Mouse (Mus musculus): Measurements from ENCODE around the gene Kcnj14. TPM values are rescaled to one million over a fixed set of nuclear protein-coding genes. Genes with fewer than 3 reads are reported as not detected.

Gene Kcnj14
- total RNA-seq, 2 experiments from 2014 or later, result 0.34 to 0.38 TPM

DNA sequence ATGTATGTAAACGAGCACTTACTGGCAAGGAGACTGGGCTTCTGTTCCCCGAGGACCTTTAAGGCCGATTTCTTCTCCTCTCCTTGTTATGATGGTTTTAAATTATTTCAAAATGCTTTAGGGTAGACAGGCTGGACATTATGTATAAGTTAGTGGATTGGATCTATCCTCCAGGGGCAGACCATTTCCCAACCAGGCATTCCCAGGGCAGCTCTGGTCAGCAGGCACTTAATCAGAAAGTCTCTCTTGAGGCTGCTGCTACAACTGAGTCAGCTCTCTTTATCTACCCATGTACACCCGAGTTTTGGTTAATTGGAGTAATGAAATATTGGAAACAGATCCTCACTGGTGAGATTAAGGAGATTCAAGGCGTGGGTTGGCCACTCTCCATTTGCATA lies 6.5 kb upstream of the Kcnj14 start:
- no peak for DNase-seq

DNA sequence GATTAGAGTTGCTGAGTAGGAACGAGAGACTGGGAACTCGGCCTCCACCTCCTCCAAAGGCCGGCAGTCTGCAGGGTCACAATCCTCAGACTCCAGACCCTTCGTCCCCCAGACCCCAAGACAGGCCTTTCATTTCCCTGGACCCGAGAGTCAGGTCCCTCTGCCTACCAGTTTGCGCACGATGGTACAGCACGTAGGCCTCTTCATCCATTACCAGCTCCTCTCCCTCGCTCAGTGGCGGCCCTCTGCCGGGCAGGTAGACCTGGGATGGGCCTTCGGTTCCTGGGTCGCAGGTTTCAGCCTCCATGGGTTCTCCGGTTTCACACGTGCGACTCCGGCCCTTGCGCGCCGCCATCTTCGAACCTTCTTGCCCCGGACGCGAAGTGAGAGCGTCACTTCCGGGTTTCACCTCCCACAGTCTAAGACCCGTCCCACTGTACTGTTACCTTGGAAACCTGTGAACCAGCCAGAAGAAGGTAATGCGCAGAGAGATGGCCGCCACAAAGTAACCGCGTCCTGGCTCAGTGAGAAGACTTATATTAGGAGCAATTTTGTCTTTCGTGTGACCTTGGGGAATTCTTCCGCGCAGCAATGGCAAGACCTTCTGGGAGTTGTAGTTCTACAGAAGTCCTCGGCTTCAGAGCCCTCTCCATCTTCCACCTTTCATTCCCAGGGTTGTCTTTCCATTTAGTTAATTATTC lies 6.0 kb upstream of the Kcnj14 start, which contains the start of gene Grwd1:
Gene Grwd1 (minus strand): TSS at position 518 of the 701 bp plus-strand sequence.
- peak; percentile 84 for DNase-seq

DNA sequence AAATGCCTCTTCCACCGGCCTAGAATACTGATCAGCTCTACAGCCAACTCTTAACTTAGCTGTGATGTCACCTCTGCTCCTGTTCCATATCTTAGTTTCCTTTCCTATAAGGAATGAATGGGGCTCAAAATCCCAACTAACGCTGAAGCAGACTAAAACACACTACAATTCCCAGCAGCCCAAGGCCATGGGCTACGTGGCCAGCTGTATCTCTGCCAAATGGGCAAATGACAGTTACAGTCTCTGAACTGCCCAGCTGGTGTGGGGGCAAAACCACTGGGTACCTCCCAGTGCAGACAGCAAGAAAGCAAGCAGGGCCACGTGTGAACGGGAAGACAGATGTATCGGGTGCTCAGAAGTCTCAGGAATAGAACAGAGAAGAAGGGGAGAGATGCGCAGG lies 2.0 kb upstream of the Kcnj14 start:
- DNase-seq, result no peak

DNA sequence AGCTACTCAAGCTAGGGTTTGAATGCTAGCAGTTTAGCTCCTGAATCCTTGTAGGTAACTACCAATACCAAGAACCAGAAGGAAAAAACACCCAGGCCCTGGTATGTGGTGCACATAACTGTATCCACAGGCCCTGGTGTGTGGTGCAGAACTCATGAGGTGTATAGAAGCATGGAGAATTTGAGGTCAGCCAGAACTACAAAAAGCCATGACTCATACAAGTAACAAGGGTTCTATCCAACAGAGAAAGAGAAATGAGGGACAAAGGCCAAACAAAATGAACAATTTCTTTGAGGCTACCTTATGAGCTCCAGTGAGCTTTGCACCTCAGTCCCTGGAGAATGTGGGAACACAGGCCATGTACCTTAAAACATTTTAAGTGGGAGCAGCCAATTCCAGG lies 3.7 kb downstream of the Kcnj14 start:
- no peak for DNase-seq

DNA sequence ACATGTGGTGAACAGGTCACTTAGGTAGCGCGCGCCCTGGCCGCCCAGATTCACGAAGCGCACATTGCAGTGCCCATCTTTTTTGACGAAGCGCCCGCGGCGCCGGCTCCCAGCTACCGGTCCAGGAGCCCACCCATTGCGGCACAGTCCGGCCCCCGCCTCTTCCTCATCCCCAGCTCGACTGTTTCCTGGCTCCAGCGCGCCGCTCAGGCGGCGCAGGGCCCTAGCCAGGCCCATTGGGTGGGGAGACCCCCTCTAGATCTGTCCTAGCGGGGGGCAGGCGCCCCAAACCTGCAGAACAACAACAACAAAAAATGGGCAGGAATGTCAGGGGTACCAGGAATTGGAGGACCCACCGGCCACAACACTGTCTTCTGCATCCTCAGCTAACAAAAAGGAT lies 4.7 kb downstream of the Kcnj14 start:
- no peak for DNase-seq

DNA sequence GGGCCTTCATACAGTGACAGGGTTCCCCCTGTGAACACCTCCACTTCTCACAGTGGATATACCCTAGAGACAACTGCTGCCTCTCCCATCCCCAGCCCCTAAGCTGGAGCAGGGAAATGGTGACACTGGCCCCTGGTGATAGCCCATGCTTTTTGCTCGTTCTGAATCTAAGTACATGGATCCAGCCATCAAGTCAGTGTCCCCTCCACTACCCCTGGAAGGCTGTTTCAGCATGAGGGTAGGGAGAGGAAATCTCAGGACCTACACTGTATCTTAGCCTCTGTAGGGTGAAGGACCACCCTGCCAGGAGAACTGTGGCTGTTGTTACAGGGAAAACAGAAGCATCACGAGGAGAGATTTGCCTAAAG lies 8.6 kb downstream of the Kcnj14 start:
- no peak for DNase-seq

DNA sequence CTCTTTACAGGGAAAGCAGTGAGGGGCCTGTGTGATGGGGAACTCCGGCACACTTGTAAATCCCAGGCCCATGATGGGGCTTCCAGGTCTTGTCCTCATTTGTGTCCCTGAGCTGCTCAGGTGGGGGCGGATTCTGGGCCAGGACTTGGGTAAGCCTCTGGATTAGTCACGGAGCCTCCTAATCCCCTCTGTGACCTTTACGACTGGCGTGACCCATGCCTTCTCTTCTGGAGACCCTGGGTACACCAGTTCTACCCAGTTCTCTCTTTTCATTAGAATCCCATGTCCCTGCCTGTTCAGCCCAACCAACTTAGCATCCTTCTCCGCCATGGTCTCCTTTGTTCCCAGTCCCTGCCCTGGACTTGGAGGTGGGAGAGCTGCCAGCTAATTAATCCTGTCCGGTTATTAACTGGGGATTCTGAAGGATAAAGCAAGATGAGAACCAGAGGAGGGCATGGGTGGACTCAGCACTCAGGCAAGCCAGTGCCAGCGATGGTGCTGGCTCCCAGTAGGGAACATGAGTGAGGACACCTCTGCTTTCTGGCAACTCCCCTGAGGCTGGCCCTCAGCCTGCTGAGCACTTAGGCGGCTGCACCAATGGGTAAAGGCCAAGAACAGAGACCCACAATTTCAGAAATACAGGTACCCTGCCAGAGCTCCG lies 9.1 kb downstream of the Kcnj14 start:
- DNase-seq, result no peak

DNA sequence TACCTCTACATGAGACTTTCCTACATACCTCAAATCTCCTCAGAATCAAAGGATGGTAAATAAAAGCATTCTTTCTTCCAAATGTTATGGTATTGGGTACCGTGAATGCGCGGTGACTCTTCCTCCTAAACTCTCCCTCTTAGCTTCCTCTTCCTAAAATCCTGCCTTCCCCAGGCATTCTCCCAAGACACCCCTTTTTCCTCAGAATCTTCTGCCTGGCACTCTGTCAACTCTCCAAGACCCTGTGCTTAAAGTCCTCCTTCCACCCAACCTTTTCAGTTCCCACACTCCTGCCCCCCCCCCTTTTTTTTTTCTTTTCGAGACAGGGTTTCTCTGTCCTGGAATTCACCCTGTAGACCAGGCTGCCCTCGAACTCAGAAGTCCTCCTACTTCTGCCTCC lies 9.7 kb downstream of the Kcnj14 start:
- DNase-seq, result no peak

DNA sequence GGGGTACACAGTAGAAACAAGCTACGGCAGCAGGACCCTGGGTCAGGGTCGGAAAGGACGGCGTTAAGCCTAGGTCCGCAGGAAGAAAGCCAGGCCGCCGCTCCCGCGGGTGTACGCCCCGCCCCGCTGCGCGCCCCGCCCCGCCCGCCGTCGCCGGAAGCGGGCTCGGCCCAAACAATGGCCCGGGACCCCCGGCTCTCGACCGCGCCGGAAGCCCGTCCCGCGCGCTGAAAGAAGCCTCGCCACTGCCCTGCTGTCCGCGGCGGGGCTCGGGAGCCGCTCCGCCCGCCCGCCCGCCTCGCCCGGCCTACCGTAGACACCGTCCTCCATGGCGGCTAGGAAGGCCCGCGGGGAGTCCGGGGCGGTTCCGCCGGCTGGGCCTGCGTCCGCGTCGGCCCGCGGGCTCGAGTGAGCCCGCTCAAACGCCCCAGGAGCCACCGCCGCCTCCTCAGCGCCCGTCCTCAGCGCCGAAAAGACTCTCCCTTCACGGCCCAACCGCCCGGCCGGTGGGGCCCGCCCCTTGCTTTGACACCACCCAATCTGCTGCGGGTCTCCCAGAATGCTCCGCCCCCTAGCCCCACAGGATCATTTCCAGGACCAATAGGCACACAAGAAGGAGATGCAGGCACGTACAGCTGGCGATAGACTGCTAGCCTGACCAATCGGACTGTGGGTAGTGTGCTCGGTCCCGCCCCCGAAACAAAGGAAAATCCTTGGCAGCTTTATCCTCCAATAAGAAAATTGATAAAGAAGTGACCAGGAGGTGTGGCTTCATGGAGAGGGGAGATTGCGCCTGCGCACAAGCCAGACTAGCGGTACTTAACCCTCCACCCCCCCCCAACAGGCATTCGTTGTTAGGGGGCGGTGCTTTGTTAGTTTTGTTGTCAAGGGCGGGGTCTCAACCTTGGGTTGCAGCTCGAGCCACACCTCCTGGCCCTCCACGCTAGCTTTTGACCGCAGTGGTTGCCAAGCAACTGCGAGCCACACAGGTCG lies 10.5 kb downstream of the Kcnj14 start, which contains the start of gene Cyth2:
Gene Cyth2 (minus strand): TSS at position 795 of the 993 bp plus-strand sequence.
- peak; percentile 100 for DNase-seq

DNA sequence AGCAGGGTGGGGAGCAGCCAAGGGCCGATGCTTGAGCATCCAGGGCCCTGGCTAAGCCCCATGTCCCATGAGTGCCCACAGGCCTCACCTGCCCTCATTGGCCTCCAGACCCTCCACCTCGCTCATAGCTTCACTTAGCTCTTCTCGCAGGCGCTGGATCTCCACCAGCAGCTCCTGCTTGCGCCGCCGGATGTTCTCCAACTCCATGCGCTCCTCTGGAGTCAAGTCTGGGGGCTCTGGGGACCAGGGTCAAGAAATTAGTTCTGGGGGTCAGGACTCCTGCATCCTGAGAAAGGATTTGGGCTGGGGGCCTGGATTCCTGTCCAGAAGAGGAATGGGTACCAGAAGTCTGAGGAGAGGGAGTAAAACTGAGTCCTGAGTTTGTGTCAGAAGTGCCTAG lies 11.7 kb downstream of the Kcnj14 start:
- DNase-seq, result no peak

DNA sequence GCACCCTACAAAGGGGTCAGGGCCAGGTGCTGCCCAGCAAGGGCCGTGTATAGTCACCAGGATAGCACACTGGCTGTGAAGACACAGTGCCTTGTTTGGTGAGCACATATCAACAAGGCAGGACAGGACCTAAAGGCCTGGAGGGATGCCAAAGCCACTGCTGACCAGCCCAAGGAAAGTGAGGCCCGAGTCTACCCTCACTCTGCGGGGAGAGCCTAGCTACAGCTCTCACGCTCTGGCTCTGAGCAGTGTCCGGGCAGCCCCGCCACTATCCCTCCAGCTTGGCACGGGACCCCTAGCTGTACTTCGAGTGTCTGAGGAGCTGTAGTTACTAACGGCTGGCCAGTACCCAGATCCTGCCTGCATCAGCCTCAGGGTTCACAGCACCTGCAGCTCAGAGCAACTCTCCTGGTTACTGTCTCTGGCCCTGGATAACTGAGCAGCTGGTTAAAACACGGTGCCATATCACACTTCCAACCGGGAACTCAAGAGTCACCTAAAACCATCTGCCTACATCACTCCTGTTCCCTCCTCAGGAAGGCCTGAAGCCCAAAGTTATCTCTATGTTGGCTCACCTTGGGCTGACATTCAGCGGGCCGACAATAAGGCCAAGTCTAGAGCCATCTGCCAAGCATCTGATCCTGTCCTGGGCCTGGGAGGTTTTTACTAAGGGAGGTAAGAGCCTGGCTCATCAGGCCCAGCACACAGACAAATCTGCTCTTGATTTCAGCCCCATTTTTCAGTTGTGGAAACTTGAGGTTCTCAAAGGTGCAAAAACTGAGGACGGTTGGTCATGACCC lies 15.1 kb downstream of the Kcnj14 start:
- DNase-seq, result no peak

DNA sequence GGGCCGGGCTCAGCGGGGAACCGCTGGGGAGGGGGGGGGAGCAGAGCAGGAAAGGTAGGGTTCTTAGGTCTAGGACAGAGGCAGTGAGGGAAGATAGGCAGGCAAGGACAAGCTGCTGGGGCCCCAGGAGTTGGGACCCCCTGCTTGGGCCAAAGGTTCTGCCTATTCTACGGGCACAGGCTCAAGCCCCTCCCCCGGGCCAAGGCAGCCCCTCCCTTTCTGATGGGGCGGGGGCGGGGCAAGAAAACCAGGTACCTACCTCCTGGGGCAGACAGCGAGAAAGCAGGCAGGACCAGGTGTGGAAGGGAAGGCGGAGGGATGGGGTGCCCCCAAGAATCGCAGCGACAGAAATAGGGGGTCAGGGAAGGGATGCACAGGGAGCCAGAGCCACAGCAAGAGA lies 16.1 kb downstream of the Kcnj14 start:
- no peak for DNase-seq

DNA sequence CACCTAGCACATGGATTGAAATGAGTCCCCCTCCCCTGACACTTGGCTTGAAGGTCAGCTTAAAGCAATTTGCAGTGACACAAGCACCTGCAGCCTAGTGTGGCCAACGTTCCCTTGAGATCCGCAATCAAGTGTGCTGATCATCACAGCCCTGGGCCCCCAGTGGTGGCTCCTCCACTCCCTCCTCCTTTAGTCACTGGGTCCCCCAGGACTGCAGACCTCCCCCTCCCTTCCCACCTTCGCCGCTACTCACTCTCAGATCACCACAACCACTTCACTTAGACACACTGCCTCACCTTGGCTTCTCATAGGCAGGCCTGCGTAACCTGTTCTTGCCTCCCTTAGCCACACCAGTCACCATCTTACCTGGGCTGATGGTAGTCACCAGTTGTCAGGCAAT lies 18.6 kb downstream of the Kcnj14 start:
- no peak for DNase-seq

DNA sequence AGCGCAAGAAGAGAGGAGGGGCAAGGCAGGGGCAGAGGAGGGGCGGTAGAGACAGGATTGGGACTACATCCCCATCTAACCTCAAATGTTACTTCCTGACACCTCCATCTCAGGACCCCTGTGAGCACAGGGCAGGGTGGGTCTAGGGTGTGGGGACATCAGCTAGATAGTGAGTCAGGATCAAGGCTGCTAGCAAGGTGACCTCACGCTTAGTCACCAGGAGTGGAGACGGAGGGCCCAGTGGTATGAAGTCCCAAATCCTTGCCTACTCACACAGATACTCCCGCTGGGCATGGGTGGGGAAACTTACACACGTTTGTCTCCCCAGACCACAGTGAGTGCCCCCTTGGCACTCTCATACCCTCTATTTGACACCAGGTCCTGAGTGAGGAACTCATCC lies 22.0 kb downstream of the Kcnj14 start:
- DNase-seq, result no peak

DNA sequence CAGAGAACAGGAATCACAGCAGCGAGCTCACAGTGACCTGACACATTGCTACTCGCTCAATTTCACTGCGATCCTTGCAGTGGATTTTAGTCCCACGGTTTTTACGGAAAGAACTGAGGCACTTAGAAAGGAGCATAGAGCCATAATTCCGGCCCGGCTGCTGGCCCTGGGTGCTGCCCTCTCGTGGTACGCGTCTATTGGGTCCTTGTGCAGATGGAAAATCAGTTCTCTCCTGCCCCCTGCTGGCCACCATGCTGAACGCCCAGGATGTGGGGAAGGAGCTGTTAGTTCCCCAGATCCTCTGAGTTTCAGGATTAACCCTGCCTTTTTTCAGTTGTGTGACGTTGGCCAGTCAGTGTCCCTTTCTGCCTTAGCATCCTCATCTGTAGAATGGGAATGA lies 23.2 kb downstream of the Kcnj14 start:
- DNase-seq, result peak; percentile 96

DNA sequence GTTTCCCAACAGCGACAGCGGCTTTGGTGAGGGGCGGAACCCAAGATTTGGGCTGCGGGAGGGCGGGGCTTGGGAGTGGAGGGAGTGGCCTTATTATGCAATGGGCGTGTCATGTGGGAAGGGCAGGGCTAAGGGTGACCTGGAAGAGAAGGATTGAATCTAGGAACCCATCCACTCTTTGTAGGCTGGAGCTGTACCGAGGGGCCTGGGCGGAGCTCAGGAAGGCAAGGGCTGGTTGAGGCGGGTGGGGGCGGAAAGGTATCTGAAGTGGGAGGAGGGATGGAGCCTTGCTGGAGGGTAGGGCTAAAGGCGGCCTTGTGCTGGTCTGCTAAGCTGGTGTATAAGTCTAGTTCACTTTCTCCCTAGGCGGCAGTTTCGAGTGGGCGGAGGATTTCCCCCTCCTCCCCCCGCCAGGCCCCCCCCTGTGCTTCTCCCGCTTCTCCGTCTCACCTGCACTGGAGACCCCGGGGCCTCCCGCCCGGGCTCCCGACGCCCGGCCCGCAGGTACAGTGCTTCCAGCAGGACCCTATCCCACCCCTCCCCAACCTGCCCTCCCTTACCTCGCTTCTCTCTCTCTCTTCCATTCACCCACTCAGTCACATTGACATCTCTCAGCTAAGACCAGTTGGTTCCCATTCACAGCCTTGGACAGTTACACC lies 23.9 kb downstream of the Kcnj14 start:
- no peak for DNase-seq

DNA sequence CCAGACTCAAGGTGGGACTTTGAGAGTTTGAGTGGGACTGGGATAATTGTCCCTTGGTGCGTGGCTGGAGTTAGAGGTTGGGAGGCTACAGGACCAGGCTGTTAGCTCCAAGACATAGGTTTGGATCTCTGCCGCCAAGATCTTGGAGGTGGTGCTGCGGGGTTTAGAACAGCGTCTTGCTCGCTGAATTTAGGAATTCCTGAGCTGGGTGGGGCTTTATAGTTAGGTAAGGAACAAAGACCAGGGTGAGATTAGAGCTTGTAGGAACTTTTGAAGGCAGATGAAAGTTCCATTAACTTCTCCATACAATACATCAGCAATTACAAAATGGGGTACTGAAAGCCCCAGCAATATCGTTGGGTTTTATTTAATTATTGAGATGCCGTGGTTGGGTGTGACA lies 24.6 kb downstream of the Kcnj14 start:
- DNase-seq, result no peak

DNA sequence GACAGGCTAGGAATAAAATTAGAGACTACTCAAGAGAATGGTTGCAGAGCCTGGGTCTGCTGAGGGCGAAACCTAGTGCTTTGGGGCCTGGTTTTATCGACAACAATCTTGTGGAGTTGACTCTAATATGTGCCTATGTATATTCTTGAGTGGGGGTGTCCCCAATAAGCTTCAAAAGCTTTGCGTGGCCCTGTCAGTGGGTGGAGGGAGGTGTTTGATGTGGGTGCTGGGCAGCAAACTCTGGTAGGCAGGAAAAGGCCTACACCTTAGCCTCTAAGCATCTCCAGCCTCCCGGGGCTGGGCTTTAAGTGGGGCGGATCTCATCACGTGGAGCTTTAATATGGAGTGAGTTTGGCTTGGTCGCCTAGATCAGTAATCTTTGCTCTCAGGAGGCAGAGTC lies 25.7 kb downstream of the Kcnj14 start:
- DNase-seq, result no peak

DNA sequence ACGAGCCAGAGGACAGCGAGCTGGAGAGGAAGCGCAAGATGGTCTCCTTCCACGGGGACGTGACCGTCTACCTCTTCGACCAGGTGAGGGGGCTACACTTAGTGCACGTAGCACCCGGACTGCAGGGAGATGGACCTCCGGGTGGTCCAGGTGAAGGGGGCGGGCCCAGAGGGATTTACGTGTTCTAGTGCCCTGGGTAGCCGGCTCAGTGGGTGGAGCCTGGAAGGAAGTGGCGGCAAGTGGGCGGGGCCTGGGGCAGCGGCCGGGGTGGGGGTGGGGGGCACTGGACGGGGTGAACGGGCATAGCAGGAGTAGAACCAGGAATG lies 26.1 kb downstream of the Kcnj14 start:
- no peak for DNase-seq

DNA sequence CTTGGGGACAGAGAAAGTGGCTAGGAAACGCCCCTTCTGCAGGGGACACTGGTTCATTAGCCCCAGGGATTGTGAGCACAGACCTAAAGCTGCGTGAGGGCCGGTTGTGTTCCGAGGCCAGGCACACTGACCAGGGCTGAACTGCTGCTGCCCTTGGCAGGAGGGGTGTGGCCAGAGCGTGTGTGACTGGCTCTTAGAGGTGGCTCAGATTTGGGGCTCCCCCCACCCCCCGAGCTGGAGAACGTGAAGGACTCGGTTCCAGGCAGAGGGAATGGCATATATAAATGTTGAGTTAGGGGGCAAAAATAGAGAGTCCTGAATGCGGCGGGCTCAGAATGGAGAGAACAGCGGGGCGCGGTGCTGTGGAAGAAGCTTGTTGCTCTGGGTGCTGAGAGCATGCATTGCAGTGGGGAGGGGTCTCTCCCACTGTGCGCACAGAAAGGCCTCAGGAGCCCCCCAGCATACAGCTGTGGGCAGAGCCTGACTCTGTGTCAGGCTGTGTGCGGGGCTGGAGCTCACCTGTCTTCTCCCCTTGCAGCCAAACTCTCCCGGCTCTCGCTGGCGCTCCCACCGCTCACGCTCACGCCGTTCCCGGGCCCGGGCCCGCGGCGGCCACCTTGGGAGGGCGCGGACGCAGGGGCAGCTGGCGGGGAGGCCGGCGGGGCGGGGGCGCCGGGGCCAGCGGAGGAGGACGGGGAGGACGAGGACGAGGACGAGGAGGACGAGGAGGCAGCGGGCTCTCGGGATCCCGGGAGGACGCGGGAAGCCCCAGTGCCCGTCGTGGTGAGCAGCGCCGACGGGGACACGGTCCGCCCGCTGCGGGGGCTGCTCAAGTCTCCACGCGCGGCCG lies 26.7 kb downstream of the Kcnj14 start:
- DNase-seq, result no peak

DNA sequence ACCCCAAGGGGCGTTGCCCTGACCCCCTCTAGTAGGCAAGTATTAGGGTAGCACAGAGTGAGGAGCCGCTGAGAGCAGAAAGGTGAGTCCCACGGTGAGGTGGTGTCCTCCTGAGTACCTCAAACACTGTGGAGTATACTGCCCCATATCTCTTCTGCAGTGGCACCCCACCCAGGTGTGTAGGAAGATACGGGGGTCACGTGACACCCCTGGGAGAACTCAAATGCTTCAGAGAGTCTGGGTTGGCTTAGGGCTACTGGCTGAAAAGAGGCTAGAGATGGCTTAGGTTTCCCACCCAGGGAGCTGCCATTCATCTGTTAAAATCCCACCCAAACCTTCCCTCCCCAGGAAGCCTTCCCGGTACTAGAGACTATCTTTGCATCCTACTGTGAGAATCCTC lies 27.6 kb downstream of the Kcnj14 start:
- no peak for DNase-seq

All from heart, postnatal 4 days (tissue).